Mouse (Mus musculus) neural tube, embryonic 14.5 days (tissue): ENCODE data around the gene Tox4. TPM values are rescaled to one million over a fixed set of nuclear protein-coding genes. Genes with fewer than 3 reads are reported as not detected.

ENCODE experiments used
- ATAC-seq: fragments of 200-750 bp; cut with Nextera tagmentation; 2 replicates; pipeline ENCODE4 v1.8.0; 2017; ENCODE audit warnings: low read depth, mild to moderate bottlenecking, moderate TSS enrichment, moderate library complexity
- H3K27ac ChIP-seq: fragments of 300-500 bp; sonication (generic); 2 replicates; pipeline ENCODE4 v1.5.1; 2014; ENCODE audit warnings: low read depth, mild to moderate bottlenecking, control low read depth, low read length, moderate library complexity, mixed read lengths
- H3K27me3 ChIP-seq: fragments of 300-500 bp; sonication (generic); 2 replicates; pipeline ENCODE4 v1.6.1; 2014; ENCODE audit warnings: low read length; ENCODE audit not compliant: control insufficient read depth, insufficient read depth
- H3K36me3 ChIP-seq: fragments of 300-500 bp; sonication (generic); 2 replicates; pipeline ENCODE4 v1.6.1; 2014; ENCODE audit warnings: low read length, mixed read lengths; ENCODE audit not compliant: control insufficient read depth, insufficient read depth
- H3K4me1 ChIP-seq: fragments of 300-500 bp; sonication (generic); 2 replicates; pipeline ENCODE4 v1.6.1; 2014; ENCODE audit warnings: low read length; ENCODE audit not compliant: control insufficient read depth, insufficient read depth
- H3K4me2 ChIP-seq: fragments of 300-500 bp; sonication (generic); 2 replicates; pipeline ENCODE4 v1.6.1; 2014; ENCODE audit warnings: mild to moderate bottlenecking, low read depth, low read length, control low read depth
- H3K4me3 ChIP-seq: fragments of 300-500 bp; sonication (generic); 2 replicates; pipeline ENCODE4 v1.5.1; 2014; ENCODE audit warnings: low read depth, low read length, control low read depth, mixed read lengths
- H3K9ac ChIP-seq: fragments of 300-500 bp; sonication (generic); replicated peaks from 2 replicates; pipeline ENCODE4 v1.6.1; 2014; ENCODE audit warnings: low read depth, mild to moderate bottlenecking, control low read depth, low read length, mixed read lengths
- H3K9me3 ChIP-seq: fragments of 300-500 bp; sonication (generic); 2 replicates; pipeline ENCODE4 v1.6.1; 2016; ENCODE audit warnings: low read length; ENCODE audit not compliant: control insufficient read depth
- WGBS: fragments of 180-500 bp; shearing (Covaris S2); extraction: QIAGEN DNeasy Blood & Tissue Kit; methylation state at CpG from one replicate; pipeline ENCODE4 v1.1.7; 2014; 5-methylcytosine and 5-hydroxymethylcytosine counted together
- polyA plus RNA-seq: library from polyadenylated mRNA; unstranded; fragments of >200 nt; fragmentation: Nextera tagmentation; extraction: Ambion mirVana; gene quantifications from 2 replicates; pipeline ENCODE4 v1.2.1, GENCODE M21; 2014

Tox4 gene
- polyA plus RNA-seq, 1 experiment from 2014 or later = 69.3 TPM

DNA sequence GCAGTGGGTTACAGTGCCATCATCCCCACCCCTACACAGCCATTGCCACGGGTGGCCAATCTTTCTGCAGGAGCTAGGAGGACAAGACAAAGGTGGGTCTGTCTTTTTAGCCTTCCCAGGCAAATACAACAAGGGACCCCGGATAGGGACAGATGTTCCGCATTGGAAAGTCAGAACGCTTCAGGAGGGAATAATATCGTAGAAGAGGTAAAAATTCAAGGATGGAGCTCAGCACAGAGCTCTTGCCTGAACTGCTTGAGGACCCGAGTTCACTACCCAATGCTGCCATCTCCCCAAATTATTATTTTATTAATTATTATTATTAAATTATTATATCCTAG lies 60.5 kb downstream of the Tox4 start:
- no peak for ATAC-seq
- Histone ChIP-seq H3K4me2 (peak overlapping the region; percentile 42), H3K27me3 (no peaks in the 10 kb centered on the region), H3K4me1 (no peaks in the 10 kb centered on the region), H3K36me3 (no peaks in the 10 kb centered on the region), H3K9ac (peak overlapping the region; percentile 32; the same call in 1 of the 2 replicates), H3K4me3 (peak overlapping the region; percentile 20), H3K27ac (peak overlapping the region; percentile 63), H3K9me3 (no peaks in the 10 kb centered on the region)
- 68% methylated on average over 6 of the region's 6 CpGs for WGBS

Other genes starting within 250 kb of the Tox4 start
- not detected in 2 replicates for gene Olfr221, start 236.7 kb upstream of the Tox4 start, polyA plus RNA-seq
- gene Hnrnpc, start 175.1 kb upstream of the Tox4 start, polyA plus RNA-seq = 432 and 490 TPM in 2 replicates
- gene Rpgrip1, start 168.4 kb upstream of the Tox4 start, polyA plus RNA-seq = 42.0 and 47.5 TPM in 2 replicates
- 43.6 and 61.4 TPM in 2 replicates for gene Supt16, start 81.7 kb upstream of the Tox4 start, polyA plus RNA-seq
- gene Chd8, start 21.4 kb upstream of the Tox4 start, polyA plus RNA-seq = 49.6 and 59.6 TPM in 2 replicates
- gene Rab2b, start 399 bp downstream of the Tox4 start, polyA plus RNA-seq = 69.4 TPM in 2 replicates
- gene Mettl3, start 26.0 kb downstream of the Tox4 start, polyA plus RNA-seq = 41.1 and 42.5 TPM in 2 replicates
- 42.4 and 52.4 TPM in 2 replicates for gene Sall2, start 49.6 kb downstream of the Tox4 start, polyA plus RNA-seq
- not detected in 2 replicates for gene Olfr1513, start 77.3 kb downstream of the Tox4 start, polyA plus RNA-seq
- not detected in 2 replicates for gene Olfr1512, start 100.0 kb downstream of the Tox4 start, polyA plus RNA-seq
- 0.41 and 1.1 TPM in 2 replicates for gene Olfr1511, start 118.2 kb downstream of the Tox4 start, polyA plus RNA-seq
- not detected in 2 replicates for gene Olfr1510, start 135.2 kb downstream of the Tox4 start, polyA plus RNA-seq
- gene Olfr1509, start 163.8 kb downstream of the Tox4 start, polyA plus RNA-seq = not detected in 2 replicates
- 0.04 TPM in 1 of 2 replicates, not detected in the other for gene Olfr1508, start 188.3 kb downstream of the Tox4 start, polyA plus RNA-seq
- not detected in 2 replicates for gene Olfr1507, start 216.6 kb downstream of the Tox4 start, polyA plus RNA-seq